Mouse (Mus musculus): ENCODE data around the gene Ccdc28b. TPM values are rescaled to one million over a fixed set of nuclear protein-coding genes. Genes with fewer than 3 reads are reported as not detected.

Gene Ccdc28b
- total RNA-seq (2021), result 10 to 100 TPM; 11.3 to 16.8 TPM
- polyA plus RNA-seq (2012; rRNA removed), result 10.8 and 22.5 TPM in 2 replicates
- long read RNA-seq, partial matches to known transcripts, result 0 of 2 reads
- long read RNA-seq, other reads (novel, unspliced or antisense), result 1 of 2 reads

DNA sequence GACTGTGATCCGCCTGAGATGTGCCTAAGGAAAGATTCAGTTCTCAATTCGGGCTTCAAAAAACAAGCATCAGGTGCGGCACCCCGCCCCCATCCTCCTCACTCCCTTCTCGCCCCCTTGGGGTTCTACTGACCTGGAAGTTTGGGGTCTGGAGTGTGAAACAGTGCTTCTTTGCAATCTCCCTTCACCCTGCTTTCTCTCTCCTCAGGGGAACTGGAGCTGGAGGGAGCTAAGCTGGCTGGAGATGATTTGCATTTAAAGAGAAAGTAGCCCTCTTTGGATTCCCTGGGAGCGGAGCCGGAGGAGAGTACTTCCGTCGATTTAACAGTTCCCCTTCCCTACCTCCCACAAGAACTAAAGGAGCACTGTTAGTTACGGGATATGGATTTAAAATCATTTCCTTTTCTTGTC, at the start of gene Ccdc28b:
Ccdc28b (minus strand) TSS at position 267 of the 411 bp plus-strand sequence.
- TF ChIP-seq EP300 (IDR thresholded peaks at IDR 0.05; ENCODE audit: insufficient read depth, low read depth, low read length) (no peak), CTCF (IDR thresholded peaks at IDR 0.05) (no peak), POLR2A (IDR thresholded peaks at IDR 0.05; ENCODE audit: insufficient read depth, low read depth, low read length) (peak; percentile 81)
- Histone ChIP-seq H3K27ac (peak within 1 kb of the TSS; percentile 92), H3K4me3 (peak within 1 kb of the TSS; percentile 84), H3K9ac (ENCODE audit: low read depth, low read length) (peak within 1 kb of the TSS; percentile 83), H3K27me3 (ENCODE audit: control insufficient read depth, insufficient read depth, low read length) (no peaks in the 10 kb centered on the region), H3K4me1 (ENCODE audit: control insufficient read depth, insufficient read depth, low read length) (peaks cover 24% of the 10 kb centered on the region), H3K79me2 (replicated peaks; ENCODE audit: control insufficient read depth, insufficient read depth, low read length) (no peaks in the 10 kb centered on the region; the same call in 1 of the 2 replicates), H3K36me3 (ENCODE audit: control insufficient read depth, insufficient read depth, low read length) (peaks cover 3% of the 10 kb centered on the region; the same call in 1 of the 2 replicates)
- peak; percentile 63 to 72 for DNase-seq
- intact Hi-C loops (cut with DNase I), result loop anchor here (1.0 to 5.0 kb wide), 2 partner anchors 17 to 199 kb away; no protein-coding TSS in a partner anchor
- WGBS, result under 1% methylated on average over 10 of the region's 10 CpGs

GRCm38 (mm10) chr4:129672878-129673449, 49.2 kb upstream of the Ccdc28b start:
- DNase-seq, result no peak
- Histone ChIP-seq H3K9ac (ENCODE audit: low read depth, low read length) (peak overlapping the region; percentile 30), H3K79me2 (replicated peaks; ENCODE audit: control insufficient read depth, insufficient read depth, low read length) (no peaks in the 10 kb centered on the region), H3K27me3 (ENCODE audit: control insufficient read depth, insufficient read depth, low read length) (no peaks in the 10 kb centered on the region), H3K4me1 (ENCODE audit: control insufficient read depth, insufficient read depth, low read length) (peaks cover 3% of the 10 kb centered on the region; the same call in 1 of the 2 replicates), H3K36me3 (ENCODE audit: control insufficient read depth, insufficient read depth, low read length) (peaks cover 5% of the 10 kb centered on the region; the same call in 1 of the 2 replicates), H3K27ac (peak overlapping the region; percentile 89), H3K4me3 (peak overlapping the region; percentile 85)
- intact Hi-C loops (cut with DNase I), result loop anchor here (1.0 to 2.0 kb wide), 2 partner anchors 23 to 70 kb away; partner anchors contain the start of genes Khdrbs1 and Tmem39b
- 0 out of 2 replicates have a peak, but pooled peaks have one; percentile 10 for TF ChIP-seq CTCF (IDR thresholded peaks at IDR 0.05)
- TF ChIP-seq POLR2A (IDR thresholded peaks at IDR 0.05; ENCODE audit: insufficient read depth, low read depth, low read length), result no peak
- 2% methylated on average over 10 of the region's 10 CpGs for WGBS

DNA sequence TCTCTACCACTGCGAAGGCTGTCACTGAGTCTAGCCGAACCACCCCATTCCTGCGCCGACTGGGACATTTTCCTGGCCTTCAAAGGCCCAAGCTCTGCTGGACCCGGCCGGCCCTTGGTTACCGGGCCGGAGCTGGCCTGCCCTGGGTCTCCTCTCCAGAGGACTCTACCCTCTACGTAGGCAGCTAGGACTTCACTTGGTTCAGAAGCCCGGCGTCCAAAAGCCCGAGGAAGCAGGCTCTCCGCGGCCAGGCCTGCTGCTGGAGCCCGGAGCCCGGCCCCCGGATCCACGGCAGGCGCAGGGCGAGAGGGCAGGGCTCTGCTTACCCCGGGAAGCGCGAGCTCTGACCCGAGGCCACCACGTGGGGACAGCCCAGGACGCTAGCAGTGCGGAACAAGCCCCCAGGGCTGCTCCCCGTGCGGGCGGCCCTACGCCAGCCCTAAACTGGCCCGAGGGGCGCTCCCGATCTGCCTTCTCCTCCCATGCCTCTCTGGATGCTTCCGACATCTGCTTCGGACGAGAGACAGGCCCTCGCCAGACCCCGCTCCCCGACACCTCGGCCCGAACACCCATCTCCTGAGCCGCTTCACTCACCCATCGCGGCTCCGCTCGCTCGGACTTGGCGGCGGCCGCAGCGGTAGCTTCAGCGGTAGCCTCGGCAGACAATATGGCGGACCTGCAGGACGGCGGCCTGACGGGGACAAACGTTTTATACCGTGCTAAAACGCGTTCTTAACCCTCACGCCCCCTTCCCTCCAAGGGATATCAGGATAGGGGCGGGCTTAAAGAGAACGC, 48.5 kb upstream of the Ccdc28b start, which contains the start of gene Kpna6:
Kpna6 (minus strand) TSS at position 685 of the 795 bp plus-strand sequence.
- Histone ChIP-seq H3K27me3 (ENCODE audit: control insufficient read depth, insufficient read depth, low read length) (no peaks in the 10 kb centered on the region), H3K36me3 (ENCODE audit: control insufficient read depth, insufficient read depth, low read length) (peaks cover 5% of the 10 kb centered on the region; the same call in 1 of the 2 replicates), H3K4me1 (ENCODE audit: control insufficient read depth, insufficient read depth, low read length) (peaks cover 3% of the 10 kb centered on the region; the same call in 1 of the 2 replicates), H3K27ac (peak within 1 kb of the TSS; percentile 89), H3K4me3 (peak within 1 kb of the TSS; percentile 85), H3K9ac (ENCODE audit: low read depth, low read length) (peak within 1 kb of the TSS; percentile 91), H3K79me2 (replicated peaks; ENCODE audit: control insufficient read depth, insufficient read depth, low read length) (no peaks in the 10 kb centered on the region)
- no peak for TF ChIP-seq CTCF (IDR thresholded peaks at IDR 0.05)
- peak; percentile 78; the same call in 1 of the 2 replicates for TF ChIP-seq EP300 (IDR thresholded peaks at IDR 0.05; ENCODE audit: insufficient read depth, low read depth, low read length)
- TF ChIP-seq POLR2A (IDR thresholded peaks at IDR 0.05; ENCODE audit: insufficient read depth, low read depth, low read length), result peak; percentile 36; the same call in 1 of the 2 replicates
- under 1% methylated on average over 65 of the region's 65 CpGs for WGBS
- intact Hi-C loops (cut with DNase I), result loop anchor here (1.0 to 2.0 kb wide), 2 partner anchors 24 to 71 kb away; partner anchors contain the start of genes Khdrbs1 and Tmem39b
- DNase-seq, result peak; percentile 93 to 96

DNA sequence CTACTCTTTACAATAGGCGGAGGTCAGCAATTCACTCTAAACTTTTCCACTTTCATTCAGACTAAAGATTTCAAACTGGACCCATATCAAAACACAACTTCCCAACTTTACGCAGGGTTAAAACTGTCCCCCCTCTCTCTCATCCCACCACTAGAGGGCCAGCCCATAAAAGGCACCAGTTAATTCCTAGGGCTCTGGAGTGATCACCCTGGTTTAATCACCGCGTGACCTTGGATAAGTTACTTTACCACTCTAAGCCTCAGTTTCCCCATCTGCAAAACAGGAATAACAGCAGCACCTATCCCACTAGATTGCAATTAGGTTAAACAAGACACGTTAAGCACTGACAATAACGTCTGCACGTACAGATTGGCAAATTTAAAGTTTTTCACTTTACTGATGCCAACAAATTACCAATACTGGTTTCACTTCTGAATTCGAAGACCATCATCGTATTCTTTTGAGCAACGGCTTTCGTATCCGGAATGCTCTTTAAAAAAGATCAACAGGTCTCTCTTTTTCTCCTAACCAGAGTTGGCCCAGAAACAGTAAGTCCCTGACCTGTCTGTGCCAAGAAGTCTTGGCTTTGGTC, 47.8 kb upstream of the Ccdc28b start:
- peak; percentile 46 to 49 for DNase-seq
- H3K4me3 ChIP-seq, result peak overlapping the region; percentile 85
- intact Hi-C loops (cut with DNase I), result loop anchor here (1.0 to 2.0 kb wide), 3 partner anchors 25 to 71 kb away; partner anchors contain the start of genes Khdrbs1 and Tmem39b
- H3K79me2 ChIP-seq (replicated peaks; ENCODE audit: control insufficient read depth, insufficient read depth, low read length), result peaks cover 2% of the 10 kb centered on the region; the same call in 1 of the 2 replicates
- TF ChIP-seq EP300 (IDR thresholded peaks at IDR 0.05; ENCODE audit: insufficient read depth, low read depth, low read length) (no peak), CTCF (IDR thresholded peaks at IDR 0.05) (peak; percentile 90)
- 3% methylated on average over 12 of the region's 12 CpGs for WGBS
- peak overlapping the region; percentile 89 for H3K27ac ChIP-seq
- peaks cover 5% of the 10 kb centered on the region; the same call in 1 of the 2 replicates for H3K36me3 ChIP-seq (ENCODE audit: control insufficient read depth, insufficient read depth, low read length)
- no peaks in the 10 kb centered on the region for H3K27me3 ChIP-seq (ENCODE audit: control insufficient read depth, insufficient read depth, low read length)
- H3K4me1 ChIP-seq (ENCODE audit: control insufficient read depth, insufficient read depth, low read length), result peaks cover 3% of the 10 kb centered on the region; the same call in 1 of the 2 replicates
- peak overlapping the region; percentile 91 for H3K9ac ChIP-seq (ENCODE audit: low read depth, low read length)

DNA sequence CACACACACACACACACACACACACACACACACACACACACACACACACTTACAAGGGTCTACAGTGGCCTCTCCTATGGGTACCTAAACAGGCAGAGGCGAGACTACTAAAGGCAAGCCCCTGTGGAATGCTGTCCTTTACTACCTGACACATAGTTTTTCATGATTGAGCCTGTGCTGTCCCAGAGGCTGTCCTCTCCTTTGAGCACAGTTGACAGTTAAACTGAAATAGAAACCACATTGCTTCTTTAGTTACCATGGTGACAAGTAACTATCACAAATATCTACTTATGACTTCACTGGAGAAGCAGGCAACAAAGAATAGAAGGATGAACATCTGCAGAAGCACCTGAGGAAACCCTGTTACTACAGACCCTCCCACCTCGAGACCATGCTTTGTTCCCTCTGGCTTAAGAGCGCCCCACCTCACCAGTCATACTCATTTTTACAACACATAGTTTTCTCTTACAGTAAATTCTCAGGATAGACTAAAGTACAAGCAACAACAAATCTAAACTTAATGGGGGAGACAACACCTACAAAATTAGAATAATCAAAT, 38.6 kb upstream of the Ccdc28b start:
- intact Hi-C loops (cut with DNase I), result no loop called here
- TF ChIP-seq EP300 (IDR thresholded peaks at IDR 0.05; ENCODE audit: insufficient read depth, low read depth, low read length) (no peak), POLR2A (IDR thresholded peaks at IDR 0.05; ENCODE audit: insufficient read depth, low read depth, low read length) (no peak), CTCF (IDR thresholded peaks at IDR 0.05) (no peak)
- Histone ChIP-seq H3K27me3 (ENCODE audit: control insufficient read depth, insufficient read depth, low read length) (no peaks in the 10 kb centered on the region), H3K4me1 (ENCODE audit: control insufficient read depth, insufficient read depth, low read length) (no peaks in the 10 kb centered on the region), H3K9ac (ENCODE audit: low read depth, low read length) (no peak overlapping the region), H3K79me2 (replicated peaks; ENCODE audit: control insufficient read depth, insufficient read depth, low read length) (peaks cover 2% of the 10 kb centered on the region; the same call in 1 of the 2 replicates), H3K27ac (no peak overlapping the region), H3K36me3 (ENCODE audit: control insufficient read depth, insufficient read depth, low read length) (peaks cover 2% of the 10 kb centered on the region), H3K4me3 (no peak overlapping the region)
- 85% methylated on average over 3 of the region's 3 CpGs for WGBS
- no peak for DNase-seq

All from heart, adult 2 months (tissue).